Mouse (Mus musculus) CH12.LX (cell line): ENCODE measurements at regions not wholly inside any gene's neighbourhood (a gene's known extent, or its start where the extent isn't known, plus 50 kb on each side); places are given as distances from the start of the nearest gene placed in this dataset.
"Not testable (repeated sequence)": the region's sequence is repeated elsewhere in the genome, so short reads cannot be mapped to it uniquely, and the experiment has no call there.

Source experiments
- DNase-seq: peaks from one replicate; pipeline ENCODE4 v3.0.0-alpha.2; 2013; ENCODE audit errors: extremely low read depth
- H3K27ac ChIP-seq: 2 replicates; pipeline ENCODE4 v1.5.1; 2012; ENCODE audit warnings: low read depth, mild to moderate bottlenecking, control low read depth, moderate library complexity; ENCODE audit not compliant: insufficient read depth
- H3K27me3 ChIP-seq: replicated peaks from 2 replicates; pipeline ENCODE3; 2012; ENCODE audit warnings: inconsistent platforms
- H3K36me3 ChIP-seq, 2 experiments: replicated peaks in 1 of 2; 2 replicates each; pipeline versions ENCODE3 to v1.6.1; 2012; ENCODE audit warnings: inconsistent platforms in 1 of 2, low read length in 1 of 2, mild to moderate bottlenecking in 1 of 2, mixed read lengths in 1 of 2, moderate library complexity in 1 of 2; ENCODE audit not compliant: control insufficient read depth in 1 of 2, insufficient read depth in 1 of 2
- H3K4me1 ChIP-seq, 2 experiments: 2 replicates each; pipeline ENCODE4 v1.6.1; 2012; ENCODE audit warnings: inconsistent platforms in 1 of 2, moderate library complexity in 1 of 2; ENCODE audit not compliant: insufficient read depth in 2 of 2, control insufficient read depth in 1 of 2
- H3K4me2 ChIP-seq: 2 replicates; pipeline ENCODE4 v1.6.1; 2012; ENCODE audit warnings: low read depth, mild to moderate bottlenecking, control low read depth; ENCODE audit not compliant: poor library complexity, insufficient read depth, severe bottlenecking
- H3K4me3 ChIP-seq, 3 experiments: fragments of 150-350 bp in 1 of 3; sonication (generic) in 1 of 3; replicated peaks in 1 of 3; 2 replicates each; pipeline versions ENCODE3 to v1.5.1; 2011 to 2012; ENCODE audit warnings: low read depth in 2 of 3, low read length in 2 of 3, mild to moderate bottlenecking in 2 of 3, moderate library complexity in 2 of 3, control low read depth in 1 of 3, improper control_type of control experiment in 1 of 3, inconsistent platforms in 1 of 3, mixed read lengths in 1 of 3; ENCODE audit not compliant: poor library complexity in 1 of 3
- H3K79me2 ChIP-seq: replicated peaks from 2 replicates; pipeline ENCODE4 v1.6.1; 2012; ENCODE audit warnings: mild to moderate bottlenecking, moderate library complexity; ENCODE audit not compliant: control insufficient read depth, poor library complexity, insufficient read depth, severe bottlenecking; ENCODE audit errors: extremely low read depth
- H3K9ac ChIP-seq: 2 replicates; pipeline ENCODE4 v1.6.1; 2012; ENCODE audit warnings: low read depth, mild to moderate bottlenecking, control low read depth, moderate library complexity; ENCODE audit not compliant: insufficient read depth
- H3K9me3 ChIP-seq: replicated peaks from 2 replicates; pipeline ENCODE3; 2012; ENCODE audit warnings: low read length, inconsistent platforms, mixed read lengths
- BHLHE40 ChIP-seq: IDR thresholded peaks from 2 replicates; pipeline ENCODE4 v1.6.1; 2011; ENCODE audit warnings: mild to moderate bottlenecking, low read depth, low read length, improper control_type of control experiment
- CHD1 ChIP-seq: IDR thresholded peaks from 2 replicates; pipeline ENCODE4 v1.6.1; 2012; ENCODE audit warnings: low read depth, low read length, improper control_type of control experiment, inconsistent platforms
- CHD2 ChIP-seq: IDR thresholded peaks from 2 replicates; pipeline ENCODE4 v1.6.1; 2011; ENCODE audit warnings: low read length, improper control_type of control experiment
- ETS1 ChIP-seq: conservative IDR thresholded peaks from 2 replicates; pipeline ENCODE4 v1.6.1; 2012; ENCODE audit warnings: low read depth, mild to moderate bottlenecking, inconsistent platforms, low read length, improper control_type of control experiment, moderate library complexity
- JUN ChIP-seq: IDR thresholded peaks from 2 replicates; pipeline ENCODE4 v1.6.1; 2011; ENCODE audit warnings: low read depth, mild to moderate bottlenecking, low read length, improper control_type of control experiment, moderate library complexity; ENCODE audit not compliant: insufficient read depth
- JUND ChIP-seq: conservative IDR thresholded peaks from 2 replicates; pipeline ENCODE4 v1.6.1; 2011; ENCODE audit warnings: low read depth, low read length, improper control_type of control experiment
- PAX5 ChIP-seq: IDR thresholded peaks from 2 replicates; pipeline ENCODE4 v1.6.1; 2012; ENCODE audit warnings: low read length, inconsistent platforms, mixed read lengths
- POLR2A ChIP-seq: IDR thresholded peaks from 2 replicates; pipeline ENCODE4 v1.6.1; 2011; ENCODE audit warnings: low read depth, mild to moderate bottlenecking, improper control_type of control experiment, low read length
- SIN3A ChIP-seq: IDR thresholded peaks from 2 replicates; pipeline ENCODE4 v1.6.1; 2012; ENCODE audit warnings: low read length, improper control_type of control experiment, inconsistent platforms
- UBTF ChIP-seq: IDR thresholded peaks from 2 replicates; pipeline ENCODE4 v1.6.1; 2012; ENCODE audit warnings: low read depth, mild to moderate bottlenecking, inconsistent platforms, low read length, improper control_type of control experiment, moderate library complexity
- USF1 ChIP-seq: IDR thresholded peaks from 2 replicates; pipeline ENCODE4 v1.6.1; 2014; ENCODE audit warnings: low read depth, mild to moderate bottlenecking, inconsistent platforms, low read length, improper control_type of control experiment
- ZKSCAN1 ChIP-seq: IDR thresholded peaks from 2 replicates; pipeline ENCODE4 v1.6.1; 2012; ENCODE audit warnings: low read depth, inconsistent platforms, low read length, improper control_type of control experiment, borderline replicate concordance
- ZMIZ1 ChIP-seq: IDR thresholded peaks from 2 replicates; pipeline ENCODE4 v1.6.1; 2012; ENCODE audit warnings: low read depth, mild to moderate bottlenecking, inconsistent platforms, low read length, improper control_type of control experiment
- ZNF384 ChIP-seq: IDR thresholded peaks from 2 replicates; pipeline ENCODE4 v1.6.1; 2012; ENCODE audit warnings: low read depth, low read length, improper control_type of control experiment, inconsistent platforms
- dilution Hi-C: fragments of 300-500 bp; cut with MboI; formaldehyde crosslinking; loops from 2 replicates; pipeline ENCODE4 v1.14.3; 2020; ENCODE audit warnings: low sequenced_read_pairs; ENCODE audit not compliant: extremely low pct_unique_long_range_greater_than_20kb, extremely low pct_ligation_motif_present
- in situ Hi-C: fragments of 300-500 bp; cut with MboI; formaldehyde crosslinking; loops from 3 replicates; pipeline ENCODE4 v1.14.3; 2019; ENCODE audit warnings: low sequenced_read_pairs, low pct_ligation_motif_present, low pct_unique_long_range_greater_than_20kb, mixed read lengths

- in situ Hi-C loops, H3K9ac ChIP-seq, H3K9me3 ChIP-seq, H3K4me1 ChIP-seq, dilution Hi-C loops, H3K4me2 ChIP-seq, DNase-seq, H3K79me2 ChIP-seq, H3K4me3 ChIP-seq, H3K27ac ChIP-seq, H3K36me3 ChIP-seq: not testable (repeated sequence)
- H3K27me3 ChIP-seq = peaks cover 34% of the 10 kb centered on the region
Observed at GRCm38 (mm10) chr2:85266813-85267212, 69.8 kb upstream of the Lrrc55 start.

GRCm38 (mm10) chr2:85265667-85266066 lies 68.7 kb upstream of the Lrrc55 start:
- no peaks in the 10 kb centered on the region for H3K4me1 ChIP-seq

GRCm38 (mm10) chr2:85265037-85265524 lies 68.1 kb upstream of the Lrrc55 start:
- Histone ChIP-seq H3K36me3 (no peaks in the 10 kb centered on the region), H3K4me1 (no peaks in the 10 kb centered on the region), H3K27me3 (peaks cover 29% of the 10 kb centered on the region), H3K27ac (no peak overlapping the region), H3K4me3 (no peak overlapping the region), H3K9ac (no peak overlapping the region), H3K79me2 (no peaks in the 10 kb centered on the region), H3K9me3 (no peaks in the 10 kb centered on the region), H3K4me2 (no peak overlapping the region)
- dilution Hi-C loops (no loop called here), in situ Hi-C loops (no loop called here)
- no peak for TF ChIP-seq JUN
- TF ChIP-seq ZMIZ1 = no peak
- TF ChIP-seq CHD2 = no peak
- no peak for TF ChIP-seq CHD1
- TF ChIP-seq POLR2A = no peak
- no peak for TF ChIP-seq JUND
- no peak for TF ChIP-seq USF1
- no peak for TF ChIP-seq UBTF
- TF ChIP-seq PAX5 = no peak
- TF ChIP-seq BHLHE40 = no peak
- no peak for TF ChIP-seq ZKSCAN1
- TF ChIP-seq ETS1 = no peak
- no peak for DNase-seq

More at GRCm38 (mm10) chr2:85265667-85266066, 68.7 kb upstream of the Lrrc55 start:
- Histone ChIP-seq H3K4me3 (no peak overlapping the region), H3K79me2 (no peaks in the 10 kb centered on the region), H3K4me2 (no peak overlapping the region), H3K9me3 (no peaks in the 10 kb centered on the region), H3K27ac (no peak overlapping the region), H3K9ac (no peak overlapping the region), H3K36me3 (no peaks in the 10 kb centered on the region), H3K27me3 (peaks cover 30% of the 10 kb centered on the region)
- DNase-seq = no peak
- in situ Hi-C loops (no loop called here), dilution Hi-C loops (no loop called here)
- no peak for TF ChIP-seq CHD1
- TF ChIP-seq SIN3A = no peak
- no peak for TF ChIP-seq UBTF
- TF ChIP-seq ZNF384 = no peak
